Mouse (Mus musculus): ENCODE measurements around the gene Rgs10. TPM values are rescaled to one million over a fixed set of nuclear protein-coding genes. Genes with fewer than 3 reads are reported as not detected.
"Not testable (repeated sequence)": the region's sequence is repeated elsewhere in the genome, so short reads cannot be mapped to it uniquely, and the experiment has no call there.

The Rgs10 gene
- polyA plus RNA-seq, 1 experiment = 26.6 TPM

GRCm38 (mm10) chr7:128349751-128350150 is 68.8 kb downstream of the Rgs10 start:
- Histone ChIP-seq H3K4me3 (ENCODE audit: insufficient read depth, low read length) (no peak overlapping the region), H3K4me1 (ENCODE audit: control insufficient read depth, insufficient read depth, low read length) (peaks cover 5% of the 10 kb centered on the region; the same call in 1 of the 2 replicates), H3K27ac (ENCODE audit: insufficient read depth, low read length) (no peak overlapping the region)
- no peak for TF ChIP-seq POLR2A (IDR thresholded peaks at IDR 0.05; ENCODE audit: low read depth, low read length)
- TF ChIP-seq CTCF (IDR thresholded peaks at IDR 0.05; ENCODE audit: borderline replicate concordance, insufficient read depth, low read length) = no peak

GRCm38 (mm10) chr7:128348608-128349007 is 70.0 kb downstream of the Rgs10 start:
- TF ChIP-seq CTCF (IDR thresholded peaks at IDR 0.05; ENCODE audit: borderline replicate concordance, insufficient read depth, low read length) (no peak), POLR2A (IDR thresholded peaks at IDR 0.05; ENCODE audit: low read depth, low read length) (no peak)
- no peak overlapping the region for H3K4me3 ChIP-seq (ENCODE audit: insufficient read depth, low read length)
- no peak overlapping the region for H3K27ac ChIP-seq (ENCODE audit: insufficient read depth, low read length)
- peaks cover 5% of the 10 kb centered on the region; the same call in 1 of the 2 replicates for H3K4me1 ChIP-seq (ENCODE audit: control insufficient read depth, insufficient read depth, low read length)

GRCm38 (mm10) chr7:128346991-128347390 is 71.6 kb downstream of the Rgs10 start:
- TF ChIP-seq CTCF (IDR thresholded peaks at IDR 0.05; ENCODE audit: borderline replicate concordance, insufficient read depth, low read length) (no peak), POLR2A (IDR thresholded peaks at IDR 0.05; ENCODE audit: low read depth, low read length) (no peak)
- Histone ChIP-seq H3K4me3 (ENCODE audit: insufficient read depth, low read length) (no peak overlapping the region), H3K27ac (ENCODE audit: insufficient read depth, low read length) (no peak overlapping the region), H3K4me1 (ENCODE audit: control insufficient read depth, insufficient read depth, low read length) (peaks cover 5% of the 10 kb centered on the region; the same call in 1 of the 2 replicates)

DNA sequence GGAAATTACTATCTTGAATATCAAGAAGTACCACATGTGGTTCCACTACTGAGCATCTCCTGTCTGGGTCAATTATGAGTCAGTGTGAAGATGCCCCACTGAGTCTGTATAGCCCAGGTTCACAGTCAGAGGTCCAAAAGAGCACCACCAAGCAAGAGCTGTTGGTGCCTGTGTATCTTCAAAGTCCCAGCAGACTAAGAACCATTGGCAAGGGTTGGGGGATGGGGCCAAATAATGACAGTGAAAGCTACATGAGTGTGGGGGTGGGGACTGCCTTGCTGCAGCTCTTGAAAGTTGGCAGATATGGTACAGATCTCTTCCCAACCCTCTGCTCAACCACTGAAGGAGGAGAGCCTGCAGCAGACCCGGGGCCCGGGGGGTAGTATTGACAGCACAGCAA is 72.0 kb downstream of the Rgs10 start:
- Histone ChIP-seq H3K27ac (ENCODE audit: insufficient read depth, low read length) (no peak overlapping the region), H3K4me1 (ENCODE audit: control insufficient read depth, insufficient read depth, low read length) (peaks cover 5% of the 10 kb centered on the region; the same call in 1 of the 2 replicates), H3K4me3 (ENCODE audit: insufficient read depth, low read length) (no peak overlapping the region)
- TF ChIP-seq POLR2A (IDR thresholded peaks at IDR 0.05; ENCODE audit: low read depth, low read length) (no peak), CTCF (IDR thresholded peaks at IDR 0.05; ENCODE audit: borderline replicate concordance, insufficient read depth, low read length) (no peak)

- TF ChIP-seq CTCF (IDR thresholded peaks at IDR 0.05; ENCODE audit: borderline replicate concordance, insufficient read depth, low read length) (no peak), POLR2A (IDR thresholded peaks at IDR 0.05; ENCODE audit: low read depth, low read length) (no peak)
- Histone ChIP-seq H3K4me3 (ENCODE audit: insufficient read depth, low read length) (no peak overlapping the region), H3K27ac (ENCODE audit: insufficient read depth, low read length) (no peak overlapping the region), H3K4me1 (ENCODE audit: control insufficient read depth, insufficient read depth, low read length) (peaks cover 5% of the 10 kb centered on the region; the same call in 1 of the 2 replicates)
Observed at GRCm38 (mm10) chr7:128345691-128346090, 72.9 kb downstream of the Rgs10 start.

DNA sequence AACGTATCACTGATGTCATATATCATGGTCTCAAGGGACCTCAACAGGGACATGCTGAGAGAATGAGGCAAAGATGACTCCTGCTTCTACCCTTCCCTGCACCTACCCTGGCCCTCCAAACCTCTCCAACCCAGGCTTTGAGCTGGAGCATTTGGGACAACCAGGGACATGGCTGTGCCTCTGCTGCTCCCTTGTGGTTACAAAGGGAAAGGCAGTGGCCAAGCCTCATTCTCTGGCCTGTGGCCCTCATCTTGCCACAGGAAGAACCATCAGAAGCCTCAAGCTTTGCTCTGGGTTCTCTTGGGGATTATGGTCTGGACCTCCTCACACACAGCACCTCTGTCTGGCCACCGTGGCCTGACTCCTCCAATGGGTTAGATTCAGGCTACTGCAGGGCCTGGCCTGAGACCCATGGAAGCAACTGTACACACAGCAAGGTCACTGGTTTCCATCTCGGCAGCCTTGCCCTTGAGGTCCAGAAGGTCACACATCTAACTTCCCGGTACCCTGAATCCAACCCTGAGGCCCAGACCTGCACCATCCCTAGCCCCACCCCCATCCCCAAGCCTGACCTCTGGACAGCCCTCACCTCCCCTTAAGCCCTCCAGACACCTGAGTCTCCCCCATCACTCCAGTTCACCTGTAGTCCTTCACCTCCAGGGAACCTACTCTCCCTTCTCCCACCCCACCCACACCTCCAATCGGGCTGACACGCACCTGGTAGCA is 73.5 kb downstream of the Rgs10 start:
- H3K4me1 ChIP-seq (ENCODE audit: control insufficient read depth, insufficient read depth, low read length) = peaks cover 5% of the 10 kb centered on the region; the same call in 1 of the 2 replicates
- no peak for TF ChIP-seq POLR2A (IDR thresholded peaks at IDR 0.05; ENCODE audit: low read depth, low read length)
- peak; percentile 93 for TF ChIP-seq CTCF (IDR thresholded peaks at IDR 0.05; ENCODE audit: borderline replicate concordance, insufficient read depth, low read length)
- H3K27ac ChIP-seq (ENCODE audit: insufficient read depth, low read length) = no peak overlapping the region
- H3K4me3 ChIP-seq (ENCODE audit: insufficient read depth, low read length) = no peak overlapping the region

DNA sequence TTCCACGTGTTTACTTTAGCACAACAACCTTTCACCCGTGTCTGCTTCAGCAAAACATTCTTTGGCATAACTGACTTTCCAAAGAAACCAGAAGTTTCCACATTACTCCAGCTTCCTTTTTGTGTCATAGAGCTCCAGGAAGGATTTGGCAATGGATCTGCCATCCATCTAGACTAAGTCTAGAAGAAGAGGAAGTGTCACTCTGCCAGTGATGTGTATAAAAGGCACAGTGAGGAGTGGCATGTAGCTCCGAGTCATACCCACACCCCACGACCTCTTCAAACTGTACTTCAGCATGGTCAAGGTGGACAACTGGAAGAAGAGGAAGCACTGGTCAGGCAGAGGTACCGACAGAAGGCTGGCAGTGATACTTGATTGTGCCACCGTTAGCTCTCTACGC is 74.1 kb downstream of the Rgs10 start:
- TF ChIP-seq CTCF (IDR thresholded peaks at IDR 0.05; ENCODE audit: borderline replicate concordance, insufficient read depth, low read length) (no peak), POLR2A (IDR thresholded peaks at IDR 0.05; ENCODE audit: low read depth, low read length) (no peak)
- no peak overlapping the region for H3K4me3 ChIP-seq (ENCODE audit: insufficient read depth, low read length)
- no peak overlapping the region for H3K27ac ChIP-seq (ENCODE audit: insufficient read depth, low read length)
- peaks cover 5% of the 10 kb centered on the region; the same call in 1 of the 2 replicates for H3K4me1 ChIP-seq (ENCODE audit: control insufficient read depth, insufficient read depth, low read length)

DNA sequence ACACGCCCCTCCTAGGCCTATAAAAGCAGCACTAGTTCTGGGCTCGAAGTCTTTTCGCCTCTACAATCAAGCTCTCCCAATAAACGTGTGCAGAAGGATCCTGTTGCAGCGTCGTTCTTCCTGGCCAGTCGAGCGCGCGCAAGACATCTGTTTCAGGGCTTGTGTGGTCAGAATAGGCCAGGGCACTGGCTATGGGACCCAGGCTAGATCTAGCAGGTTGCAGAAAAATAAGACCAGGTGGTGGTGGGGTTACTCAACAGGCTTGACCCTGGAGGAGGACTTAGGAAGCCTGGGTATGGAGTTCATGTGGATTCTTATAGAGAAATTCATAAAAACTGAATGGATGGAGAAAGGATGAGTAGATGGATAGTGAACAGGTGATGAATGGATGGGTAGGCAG is 75.9 kb downstream of the Rgs10 start:
- not testable (repeated sequence) for H3K4me3 ChIP-seq (ENCODE audit: insufficient read depth, low read length); H3K4me1 ChIP-seq (ENCODE audit: control insufficient read depth, insufficient read depth, low read length); H3K27ac ChIP-seq (ENCODE audit: insufficient read depth, low read length)

DNA sequence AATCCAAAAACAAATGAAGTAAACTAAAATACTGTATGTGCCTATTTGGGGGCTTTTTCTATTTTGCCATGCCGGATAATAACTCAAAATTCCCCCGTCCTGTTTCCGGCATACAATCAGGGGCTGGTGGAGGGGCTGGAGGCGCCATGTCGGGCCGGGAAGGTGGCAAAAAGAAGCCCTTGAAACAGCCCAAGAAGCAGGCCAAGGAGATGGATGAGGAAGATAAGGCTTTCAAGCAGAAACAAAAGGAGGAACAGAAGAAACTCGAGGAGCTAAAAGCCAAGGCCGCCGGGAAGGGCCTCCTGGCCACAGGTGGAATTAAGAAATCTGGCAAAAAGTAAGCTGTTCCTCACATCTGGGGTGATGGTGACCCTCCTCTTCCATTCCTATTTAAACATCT is 78.2 kb downstream of the Rgs10 start:
- H3K4me1 ChIP-seq (ENCODE audit: control insufficient read depth, insufficient read depth, low read length); H3K27ac ChIP-seq (ENCODE audit: insufficient read depth, low read length); H3K4me3 ChIP-seq (ENCODE audit: insufficient read depth, low read length): not testable (repeated sequence)

DNA sequence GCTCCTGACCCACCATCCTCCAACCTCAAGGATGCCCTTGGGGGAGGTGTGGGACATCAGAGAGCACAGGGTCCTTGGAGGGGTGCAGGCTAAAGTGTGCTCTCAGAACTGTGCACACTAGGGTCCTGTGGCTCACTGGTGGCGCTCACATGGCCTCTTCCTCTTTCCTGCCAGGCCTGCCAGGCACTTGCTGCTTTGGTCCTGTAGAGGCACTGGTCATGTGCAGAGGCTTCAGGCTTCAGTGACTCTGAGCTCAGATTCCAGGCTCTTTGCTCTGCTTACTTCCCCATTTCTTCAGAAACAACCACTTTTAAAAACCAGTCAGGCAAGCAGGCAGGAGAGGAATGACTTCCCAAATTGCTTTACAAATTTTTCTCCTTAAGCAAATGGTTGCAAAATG is 85.7 kb downstream of the Rgs10 start:
- TF ChIP-seq CTCF (IDR thresholded peaks at IDR 0.05; ENCODE audit: borderline replicate concordance, insufficient read depth, low read length) = no peak
- TF ChIP-seq POLR2A (IDR thresholded peaks at IDR 0.05; ENCODE audit: low read depth, low read length) = no peak
- Histone ChIP-seq H3K27ac (ENCODE audit: insufficient read depth, low read length) (no peak overlapping the region), H3K4me3 (ENCODE audit: insufficient read depth, low read length) (no peak overlapping the region), H3K4me1 (ENCODE audit: control insufficient read depth, insufficient read depth, low read length) (no peaks in the 10 kb centered on the region)

DNA sequence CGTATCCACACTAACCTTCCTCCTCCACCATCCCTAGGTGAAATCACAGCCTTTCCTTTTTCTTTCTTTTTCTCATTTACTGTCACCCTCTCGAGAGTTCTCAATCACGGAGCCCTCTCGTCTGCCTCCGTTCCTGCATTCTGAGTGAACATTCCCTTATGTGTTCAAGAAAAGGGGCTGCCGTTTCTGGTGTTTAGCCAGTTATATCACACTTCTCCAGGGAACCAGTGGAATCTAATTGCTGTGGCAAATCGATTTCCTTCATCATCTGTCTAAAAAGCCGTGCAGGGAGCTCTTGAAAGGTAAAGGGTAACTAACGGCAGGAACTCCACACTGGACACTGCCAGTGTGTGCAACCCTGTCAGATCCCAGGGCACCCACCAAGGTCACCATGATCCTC is 87.6 kb downstream of the Rgs10 start:
- H3K27ac ChIP-seq (ENCODE audit: insufficient read depth, low read length) = no peak overlapping the region
- no peak for TF ChIP-seq CTCF (IDR thresholded peaks at IDR 0.05; ENCODE audit: borderline replicate concordance, insufficient read depth, low read length)
- no peak for TF ChIP-seq POLR2A (IDR thresholded peaks at IDR 0.05; ENCODE audit: low read depth, low read length)
- H3K4me3 ChIP-seq (ENCODE audit: insufficient read depth, low read length) = no peak overlapping the region
- H3K4me1 ChIP-seq (ENCODE audit: control insufficient read depth, insufficient read depth, low read length) = no peaks in the 10 kb centered on the region
